Mouse (Mus musculus) ES-Bruce4 (cell line): ENCODE measurements around the gene Tmem183a. TPM values are rescaled to one million over a fixed set of nuclear protein-coding genes. Genes with fewer than 3 reads are reported as not detected.

Experiments used
- H3K27ac ChIP-seq: 2 replicates; pipeline ENCODE4 v1.5.1; 2012; ENCODE audit warnings: low read length, inconsistent platforms; ENCODE audit not compliant: insufficient read depth
- H3K27me3 ChIP-seq: 2 replicates; pipeline ENCODE4 v1.6.1; 2012; ENCODE audit warnings: mild to moderate bottlenecking, low read length, inconsistent platforms; ENCODE audit not compliant: control insufficient read depth, poor library complexity, insufficient read depth, severe bottlenecking
- H3K36me3 ChIP-seq: 2 replicates; pipeline ENCODE4 v1.6.1; 2012; ENCODE audit warnings: inconsistent platforms, mild to moderate bottlenecking, low read length, moderate library complexity; ENCODE audit not compliant: control insufficient read depth, poor library complexity, insufficient read depth, severe bottlenecking
- H3K4me1 ChIP-seq: one replicate; pipeline ENCODE4 v1.8.1; 2011; ENCODE audit warnings: low read length; ENCODE audit not compliant: control insufficient read depth, insufficient read depth
- H3K4me3 ChIP-seq: 2 replicates; pipeline ENCODE4 v1.5.1; 2011; ENCODE audit warnings: low read depth, mild to moderate bottlenecking, low read length
- H3K9ac ChIP-seq: 2 replicates; pipeline ENCODE4 v1.6.1; 2012; ENCODE audit warnings: low read depth, mild to moderate bottlenecking, inconsistent platforms; ENCODE audit not compliant: poor library complexity, severe bottlenecking
- H3K9me3 ChIP-seq: replicated peaks from 2 replicates; pipeline ENCODE4 v1.6.1; 2012; ENCODE audit warnings: mild to moderate bottlenecking, low read length, inconsistent platforms; ENCODE audit not compliant: control insufficient read depth, poor library complexity, insufficient read depth, severe bottlenecking
- CTCF ChIP-seq: IDR thresholded peaks from one replicate; pipeline ENCODE4 v1.8.1; 2011; ENCODE audit warnings: low read depth, low read length
- EP300 ChIP-seq: IDR thresholded peaks from 2 replicates; pipeline ENCODE4 v1.6.1; 2011; ENCODE audit warnings: low read depth, low read length; ENCODE audit not compliant: insufficient read depth
- POLR2A ChIP-seq: IDR thresholded peaks from one replicate; pipeline ENCODE4 v1.8.1; 2011; ENCODE audit warnings: low read length; ENCODE audit not compliant: insufficient read depth
- polyA plus RNA-seq: library from polyadenylated mRNA; stranded (reverse); fragments of >200 nt; gene quantifications from 2 replicates; pipeline ENCODE4 v1.2.4, GENCODE M21; 2011; ENCODE audit warnings: low read depth; ENCODE audit not compliant: missing spikeins, insufficient read depth, insufficient read length

Tmem183a gene
- polyA plus RNA-seq, 1 experiment, result 105 TPM

DNA sequence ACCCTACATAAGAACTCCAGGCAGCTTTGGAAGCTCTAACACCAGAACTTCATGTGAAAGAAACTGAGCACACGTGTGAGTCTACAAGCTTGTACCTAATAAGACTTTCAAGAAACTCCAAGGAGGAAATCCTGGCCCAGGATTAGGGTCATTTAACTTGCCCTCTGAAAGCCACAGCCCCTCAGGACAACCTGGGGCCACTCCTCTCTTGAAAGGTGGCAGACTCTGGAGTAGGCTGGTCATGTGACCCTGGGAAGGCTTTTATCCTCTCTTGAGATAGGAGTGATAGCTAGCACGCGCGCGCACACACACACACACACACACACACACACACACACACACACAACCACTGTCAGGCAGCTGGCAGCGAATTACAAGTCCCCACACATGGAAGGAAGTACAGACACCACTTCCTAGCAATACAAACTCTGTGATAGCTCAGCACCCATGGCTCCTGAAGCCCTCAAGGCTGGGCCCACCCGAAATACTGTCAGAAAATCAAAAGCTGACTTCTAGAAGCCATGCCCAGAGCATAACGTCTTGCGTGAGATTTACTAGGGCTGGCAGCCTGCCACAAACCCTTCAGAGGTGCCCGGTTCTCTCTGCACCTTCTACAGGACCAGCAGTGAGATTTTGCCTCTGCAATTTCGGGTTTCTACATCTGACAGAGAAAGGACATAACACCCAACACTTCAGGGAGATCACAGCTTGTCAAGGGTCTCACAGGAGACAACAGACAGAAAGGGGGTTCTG lies 24.6 kb downstream of the Tmem183a start:
- no peaks in the 10 kb centered on the region for H3K36me3 ChIP-seq
- H3K4me3 ChIP-seq, result no peak overlapping the region

DNA sequence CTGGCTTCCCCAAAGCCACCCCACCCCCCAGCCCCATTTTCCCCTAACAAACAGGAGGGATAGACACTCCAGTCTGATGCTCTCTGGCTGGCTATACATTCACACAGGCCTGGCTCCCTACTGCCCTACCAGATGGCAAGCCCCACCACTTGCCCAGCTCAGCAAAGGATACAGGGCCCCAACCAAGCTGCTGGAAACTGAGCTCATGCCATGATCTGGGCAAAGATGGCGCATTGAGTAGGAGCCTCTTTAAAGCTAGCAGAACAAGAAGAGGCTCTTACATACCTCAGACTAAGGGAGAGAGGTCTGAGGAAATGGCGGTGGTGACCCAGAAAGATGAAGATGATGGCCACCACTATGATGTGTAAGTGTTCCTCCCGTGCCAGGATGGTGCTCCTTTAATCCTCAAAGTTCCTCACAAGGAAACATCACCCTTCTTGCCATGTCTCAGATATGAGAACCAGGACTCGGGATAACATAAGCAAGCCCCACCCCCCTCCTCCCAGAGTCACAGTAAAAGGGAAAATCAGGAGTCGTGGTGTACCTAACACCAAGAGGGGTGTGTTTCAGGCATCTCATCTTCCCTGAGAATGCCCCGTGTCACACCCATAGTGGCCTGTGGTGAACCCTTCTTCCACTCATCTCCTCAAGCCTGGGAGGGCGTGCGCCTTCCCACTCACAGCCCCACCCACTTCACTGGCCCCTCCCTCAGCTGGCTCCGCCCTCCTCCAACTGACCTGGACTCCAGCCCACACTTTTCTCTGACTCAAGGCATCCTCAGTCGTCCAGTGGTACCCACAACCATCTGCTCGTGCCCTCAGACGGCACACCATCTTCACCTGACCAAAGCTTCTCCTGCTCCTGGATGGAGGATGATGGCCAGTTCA lies 25.6 kb downstream of the Tmem183a start:
- H3K9me3 ChIP-seq, result no peaks in the 10 kb centered on the region
- H3K36me3 ChIP-seq, result no peaks in the 10 kb centered on the region
- no peak for TF ChIP-seq POLR2A
- no peak for TF ChIP-seq EP300
- no peak for TF ChIP-seq CTCF
- H3K27me3 ChIP-seq, result no peaks in the 10 kb centered on the region
- H3K4me3 ChIP-seq, result no peak overlapping the region
- H3K27ac ChIP-seq, result no peak overlapping the region
- H3K4me1 ChIP-seq, result no peaks in the 10 kb centered on the region
- H3K9ac ChIP-seq, result no peak overlapping the region

More for the DNA sequence above, 24.6 kb downstream of the Tmem183a start:
- H3K27me3 ChIP-seq, result no peaks in the 10 kb centered on the region
- no peaks in the 10 kb centered on the region for H3K4me1 ChIP-seq
- TF ChIP-seq EP300 (no peak), CTCF (no peak), POLR2A (no peak)
- no peak overlapping the region for H3K9ac ChIP-seq
- no peak overlapping the region for H3K27ac ChIP-seq
- no peaks in the 10 kb centered on the region for H3K9me3 ChIP-seq

DNA sequence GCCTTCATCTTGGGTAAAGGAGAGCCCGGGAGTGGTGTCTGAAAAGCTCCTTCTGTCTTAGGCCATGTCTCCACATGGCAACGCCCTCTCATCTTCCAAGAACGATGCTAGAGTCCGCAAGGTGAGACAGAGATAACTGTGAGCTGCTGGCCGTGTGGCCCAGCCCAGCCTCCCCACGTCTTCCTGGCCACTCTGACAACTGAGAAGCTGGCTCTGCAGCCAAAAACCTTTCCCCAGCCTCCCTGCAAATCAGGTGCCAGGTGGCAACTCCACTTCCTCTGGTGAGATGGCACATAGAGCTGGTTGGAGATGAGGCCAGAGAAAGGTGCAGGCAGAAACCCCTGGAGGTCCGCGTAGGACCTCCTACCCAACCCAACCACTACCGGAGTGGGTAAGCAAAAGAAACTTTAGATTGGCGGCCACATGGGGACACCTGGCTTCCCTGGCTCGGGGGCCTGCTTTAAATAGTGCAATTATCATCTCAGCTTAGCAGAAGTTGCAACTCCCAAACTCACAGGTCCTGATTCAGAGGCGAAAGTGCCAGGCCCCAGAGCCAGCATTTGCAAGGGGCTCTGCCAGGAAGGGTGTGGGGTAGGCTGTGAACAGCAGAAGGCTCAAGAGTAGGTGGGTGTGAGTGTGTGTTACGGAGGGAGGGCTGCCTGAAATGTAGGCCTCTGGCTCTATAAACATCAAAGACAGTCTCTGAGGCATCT lies 26.4 kb downstream of the Tmem183a start:
- H3K36me3 ChIP-seq, result no peaks in the 10 kb centered on the region
- no peak overlapping the region for H3K9ac ChIP-seq
- TF ChIP-seq EP300, result no peak
- no peak for TF ChIP-seq POLR2A
- no peak for TF ChIP-seq CTCF
- no peak overlapping the region for H3K4me3 ChIP-seq
- no peak overlapping the region for H3K27ac ChIP-seq
- H3K27me3 ChIP-seq, result no peaks in the 10 kb centered on the region
- no peaks in the 10 kb centered on the region for H3K4me1 ChIP-seq
- H3K9me3 ChIP-seq, result no peaks in the 10 kb centered on the region

DNA sequence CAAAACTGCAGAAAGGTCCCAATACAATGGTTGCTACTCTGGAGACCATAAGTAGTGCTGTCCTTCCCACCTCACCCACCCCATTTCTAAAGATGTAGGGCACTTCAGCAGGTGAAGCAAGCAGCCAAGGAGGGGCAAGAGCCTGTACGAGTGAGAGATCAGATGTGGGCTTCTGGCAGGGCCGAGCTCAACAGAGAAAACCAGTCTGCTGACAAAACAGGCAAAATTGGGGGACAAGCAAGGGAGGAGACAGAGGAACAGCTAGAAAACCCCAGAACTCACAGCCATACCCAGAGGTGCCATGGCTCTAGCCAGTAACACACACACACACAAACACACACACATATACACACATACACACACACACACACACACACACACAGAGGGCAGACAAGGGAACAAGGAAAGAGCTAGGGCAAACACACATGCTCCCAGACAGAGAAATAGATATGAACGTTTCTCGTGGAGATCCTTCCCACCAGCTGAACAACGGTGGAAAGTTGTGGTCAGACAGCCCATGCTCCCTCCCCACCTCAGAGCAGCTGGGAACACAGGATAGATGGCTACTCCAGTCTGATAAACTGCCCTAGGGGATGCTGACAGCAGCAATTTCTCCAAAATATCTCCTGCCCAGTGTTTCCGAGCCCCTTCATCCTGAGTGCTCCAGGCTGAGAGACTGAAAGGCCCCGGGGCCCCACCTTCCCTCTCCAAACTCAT lies 27.5 kb downstream of the Tmem183a start:
- Histone ChIP-seq H3K9ac (no peak overlapping the region), H3K4me3 (no peak overlapping the region), H3K27me3 (no peaks in the 10 kb centered on the region), H3K36me3 (no peaks in the 10 kb centered on the region), H3K9me3 (no peaks in the 10 kb centered on the region), H3K27ac (no peak overlapping the region), H3K4me1 (no peaks in the 10 kb centered on the region)
- TF ChIP-seq EP300, result no peak
- TF ChIP-seq CTCF, result no peak
- TF ChIP-seq POLR2A, result no peak

DNA sequence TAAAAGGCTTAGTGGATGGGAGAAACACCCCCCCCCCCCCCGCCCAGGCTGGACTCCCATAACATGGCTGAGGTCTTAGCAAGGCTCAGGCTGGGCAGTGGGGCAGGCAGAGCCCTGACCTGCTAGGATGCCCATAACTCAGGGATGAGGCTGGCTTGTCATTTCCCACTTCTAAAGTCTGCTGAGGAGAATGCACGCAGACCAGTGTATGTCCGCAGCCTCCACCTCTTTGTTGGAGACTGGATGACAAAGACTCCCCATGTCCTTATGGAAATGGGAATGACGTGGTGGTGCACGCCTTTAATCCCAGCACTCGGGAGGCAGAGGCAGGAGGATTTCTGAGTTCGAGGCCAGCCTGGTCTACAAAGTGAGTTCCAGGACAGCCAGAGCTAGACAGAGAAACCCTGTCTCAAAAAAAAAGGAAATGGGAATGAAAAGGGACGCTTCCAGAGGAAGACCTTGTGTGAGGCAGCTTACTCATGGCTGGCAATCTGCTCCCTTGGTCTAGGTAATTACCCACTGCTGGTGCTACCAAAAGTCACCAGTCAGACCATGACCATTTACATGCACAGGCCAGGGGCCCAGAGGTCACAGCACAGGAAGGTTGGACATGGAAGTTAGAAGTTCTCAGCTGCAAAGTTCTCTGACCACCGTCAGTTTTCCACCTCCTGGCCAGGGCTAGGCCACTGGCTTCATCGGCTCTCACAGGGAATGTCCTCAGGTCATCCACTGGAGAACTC lies 28.2 kb downstream of the Tmem183a start:
- H3K9ac ChIP-seq, result no peak overlapping the region
- H3K4me3 ChIP-seq, result no peak overlapping the region
- H3K27ac ChIP-seq, result no peak overlapping the region
- no peaks in the 10 kb centered on the region for H3K36me3 ChIP-seq
- no peaks in the 10 kb centered on the region for H3K4me1 ChIP-seq
- no peaks in the 10 kb centered on the region for H3K9me3 ChIP-seq
- H3K27me3 ChIP-seq, result no peaks in the 10 kb centered on the region
- no peak for TF ChIP-seq CTCF
- TF ChIP-seq POLR2A, result no peak
- no peak for TF ChIP-seq EP300
